Mouse (Mus musculus) left cerebral cortex, adult 9 months (tissue): ENCODE measurements around the gene Usp5.
A peak's percentile ranks its signal among the peaks of the same experiment; 100 is the strongest.
"Not testable (repeated sequence)": the region's sequence is repeated elsewhere in the genome, so short reads cannot be mapped to it uniquely, and the experiment has no call there.

ENCODE experiments used
- DNase-seq, 2 experiments: peaks; one replicate each; pipeline ENCODE4 v3.0.0; 2022; ENCODE audit warnings: low spot score in 2 of 2

The Usp5 gene

DNA sequence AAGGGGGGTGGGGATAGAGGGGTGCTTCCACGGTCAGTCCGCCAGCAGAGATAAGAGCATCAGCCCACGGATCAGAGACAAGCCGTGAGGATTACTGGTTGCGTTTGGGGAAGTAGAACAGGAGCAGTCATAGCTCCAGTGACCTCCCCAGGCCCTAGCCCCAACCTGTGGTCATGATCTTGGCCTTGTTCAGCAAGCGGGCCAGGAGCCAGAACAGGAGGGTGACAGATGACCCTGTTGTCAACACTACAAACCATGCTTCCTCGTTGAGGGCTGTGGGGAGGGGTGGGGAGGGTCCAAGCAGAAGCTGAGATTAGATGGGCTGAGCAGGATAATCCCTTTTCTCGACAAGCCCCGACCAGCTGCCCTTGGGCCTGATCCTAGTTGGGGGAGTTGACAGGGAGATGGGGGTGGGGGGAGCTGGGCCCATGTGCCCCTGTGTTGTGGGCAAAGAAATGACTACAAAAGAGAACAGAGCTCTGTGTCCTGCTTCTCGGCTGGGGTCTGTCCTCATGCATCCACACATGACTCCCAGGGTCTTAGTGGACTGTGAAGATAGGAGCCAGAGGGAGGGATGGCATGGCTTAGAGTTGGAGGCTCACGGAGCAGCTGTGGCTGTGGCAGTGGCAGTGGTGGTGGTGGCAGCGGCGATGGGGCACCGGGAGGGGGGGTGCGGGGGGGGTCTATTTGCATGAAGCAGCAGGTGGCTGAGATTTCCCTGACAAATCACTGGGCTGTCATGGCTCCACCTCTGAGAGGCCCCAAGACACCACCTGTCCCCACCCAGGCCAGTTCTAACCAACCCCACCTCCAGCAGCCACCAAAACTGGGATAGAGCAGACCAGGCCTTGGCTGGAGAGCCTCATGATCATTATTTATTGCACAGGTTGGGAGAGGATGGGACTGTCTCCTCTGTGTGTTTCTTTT is 11.2 kb upstream of the Usp5 start, which contains the start of gene Gnb3:
Gnb3 (minus strand) TSS at position 35 of the 927 bp plus-strand sequence.
- no peak for DNase-seq

DNA sequence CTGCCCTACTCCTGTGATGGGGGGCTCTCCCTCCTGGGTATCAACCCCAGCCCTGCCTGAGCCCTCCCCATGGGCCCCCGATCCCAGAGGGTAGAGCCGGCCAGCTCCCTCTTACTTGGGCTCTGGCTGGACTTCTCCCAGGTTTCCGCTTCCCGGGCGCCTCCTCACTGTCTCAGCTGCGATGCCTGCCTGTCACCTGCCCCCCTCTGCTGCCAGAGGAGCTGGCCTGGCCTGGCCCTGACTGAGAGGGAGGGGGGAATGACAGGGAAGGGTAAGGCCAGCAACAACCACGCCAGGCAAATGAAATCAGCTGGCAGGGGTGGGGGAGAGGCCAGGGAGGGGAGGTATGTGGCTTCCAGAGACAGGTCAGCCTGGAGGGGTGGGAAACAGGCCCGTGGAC is 10.5 kb upstream of the Usp5 start:
- no peak for DNase-seq

DNA sequence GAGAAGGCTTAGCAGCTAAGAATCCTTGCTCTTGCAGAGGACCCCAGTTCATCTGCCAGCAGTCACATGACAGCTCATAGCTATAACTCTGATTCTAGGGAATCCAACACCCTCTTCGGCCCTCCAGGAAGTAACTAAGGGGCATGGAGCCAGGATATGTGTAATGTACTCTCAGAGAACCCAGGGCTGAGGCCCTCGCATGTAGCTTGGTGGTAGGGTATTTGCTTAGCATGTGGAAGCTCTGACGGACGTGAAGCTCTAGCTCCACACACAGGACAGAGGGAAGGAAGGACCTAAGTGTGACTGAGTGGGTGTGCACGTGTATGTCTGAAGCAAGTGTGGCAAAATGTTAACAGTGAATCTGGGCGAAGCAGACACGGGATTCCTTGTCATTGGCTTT is 7.1 kb upstream of the Usp5 start:
- no peak for DNase-seq

GRCm38 (mm10) chr6:124835531-124835930 is 6.2 kb upstream of the Usp5 start:
- no peak for DNase-seq

DNA sequence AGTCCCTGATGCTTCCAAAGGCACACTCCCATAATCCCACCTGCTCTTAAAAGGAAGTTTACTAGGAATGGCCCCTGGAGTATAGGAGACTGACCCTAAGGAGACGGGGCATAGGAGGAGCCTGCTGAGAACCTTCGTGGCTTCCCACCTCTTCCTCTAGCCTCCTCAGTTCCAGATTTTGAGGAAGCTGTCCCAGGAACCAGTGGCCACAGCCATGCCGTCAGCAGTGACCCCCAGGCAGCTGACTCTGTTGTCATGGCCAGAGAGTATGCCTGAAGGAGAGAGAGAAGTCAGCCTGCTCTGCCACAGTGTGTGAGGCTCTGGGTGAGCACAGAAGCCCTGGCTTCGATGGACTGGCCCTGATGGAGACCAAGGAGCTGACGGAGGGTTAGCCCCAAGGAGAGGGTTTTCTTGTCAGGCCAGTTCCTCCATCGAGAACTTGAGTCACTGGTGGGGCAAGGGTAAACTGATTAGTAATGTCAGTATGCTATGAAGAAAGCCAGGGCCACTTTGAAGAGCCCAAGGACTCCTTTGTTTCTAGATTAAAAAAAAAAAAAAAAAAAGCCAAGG is 5.3 kb upstream of the Usp5 start:
- DNase-seq = no peak

DNA sequence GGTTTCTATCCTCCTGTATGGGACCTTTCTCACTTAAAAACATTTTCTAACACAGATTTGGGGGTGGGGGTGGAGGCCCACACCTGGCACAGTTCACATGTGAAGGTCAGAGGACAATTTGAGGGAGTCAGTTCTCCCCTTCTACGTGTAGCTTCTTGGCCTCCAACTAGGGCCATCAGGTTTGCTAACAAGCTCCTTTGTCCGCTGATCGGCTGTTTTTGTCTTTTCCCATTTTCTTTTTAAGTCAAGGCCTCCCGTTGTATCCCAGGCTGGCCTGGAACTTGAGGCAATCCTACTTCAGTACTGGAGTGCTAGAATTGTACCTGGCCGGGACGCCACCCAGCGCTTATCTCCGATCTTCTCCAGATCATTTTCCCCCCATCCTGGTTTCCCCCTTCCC is 2.4 kb upstream of the Usp5 start:
- no peak for DNase-seq

DNA sequence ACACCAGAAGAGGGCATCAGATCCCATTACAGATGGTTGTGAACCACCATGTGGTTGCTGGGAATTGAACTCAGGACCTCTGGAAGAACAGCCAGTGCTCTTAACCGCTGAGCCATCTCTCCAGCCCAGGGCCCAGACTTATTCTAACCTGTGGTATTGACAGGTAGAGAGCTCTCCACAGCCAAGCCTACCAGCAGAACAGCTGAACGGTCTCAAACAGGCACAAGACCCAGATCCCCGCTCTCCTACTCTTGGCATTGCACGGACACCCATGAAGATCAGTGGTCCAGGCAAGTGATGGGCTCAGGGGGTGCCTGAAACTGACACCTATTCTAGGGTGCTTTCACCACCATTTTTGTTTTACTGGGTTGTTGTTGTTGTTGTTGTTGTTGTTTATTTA is 1.9 kb upstream of the Usp5 start:
- not testable (repeated sequence) for DNase-seq

DNA sequence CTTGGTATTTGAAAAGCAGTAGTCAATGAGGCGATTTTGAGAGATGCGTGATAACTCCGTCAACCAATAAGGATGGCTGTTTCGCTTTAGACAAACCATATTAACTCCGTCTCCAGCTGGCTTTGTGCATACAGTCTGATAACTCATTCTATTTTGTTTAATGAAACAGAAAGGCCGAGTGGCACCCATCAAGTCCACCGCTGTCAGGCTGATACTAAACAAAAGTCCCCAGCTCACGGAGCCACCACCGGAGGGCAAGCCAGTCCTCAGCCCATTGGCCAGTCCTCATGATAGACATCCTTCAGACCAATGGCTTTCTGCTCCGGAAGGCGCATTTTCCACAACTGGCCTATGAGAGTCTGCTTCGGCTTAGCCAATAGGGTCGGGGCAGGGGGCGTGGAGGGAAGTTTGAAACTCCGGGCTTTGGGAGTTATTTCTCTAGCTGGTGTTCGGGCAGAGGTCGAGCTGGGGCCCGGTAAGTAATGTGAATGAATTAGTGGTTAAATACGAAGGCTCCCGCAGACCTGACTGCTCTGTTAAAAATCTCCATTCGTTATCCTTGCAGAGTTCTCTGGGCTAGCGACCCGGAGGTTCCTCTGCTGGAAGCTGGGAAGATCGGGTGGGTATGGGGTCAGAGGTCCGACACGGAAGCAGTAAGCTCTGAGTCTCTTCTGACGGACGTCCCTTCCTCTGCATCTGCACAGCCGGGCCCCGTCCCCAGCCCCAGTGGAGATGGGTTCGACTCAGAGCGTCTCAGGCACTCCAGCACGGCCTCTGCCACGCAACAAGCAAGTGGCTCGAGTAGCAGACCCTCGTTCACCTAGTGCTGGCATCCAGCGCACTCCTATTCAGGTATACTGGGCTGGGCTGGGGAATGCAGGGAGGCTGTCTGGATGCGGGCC is 766 bp upstream of the Usp5 start:
- peak; percentile 94 to 96 for DNase-seq

GRCm38 (mm10) chr6:124828101-124828592 is 1.1 kb downstream of the Usp5 start:
- no peak for DNase-seq

GRCm38 (mm10) chr6:124822049-124822448 is 7.2 kb downstream of the Usp5 start:
- DNase-seq = no peak

DNA sequence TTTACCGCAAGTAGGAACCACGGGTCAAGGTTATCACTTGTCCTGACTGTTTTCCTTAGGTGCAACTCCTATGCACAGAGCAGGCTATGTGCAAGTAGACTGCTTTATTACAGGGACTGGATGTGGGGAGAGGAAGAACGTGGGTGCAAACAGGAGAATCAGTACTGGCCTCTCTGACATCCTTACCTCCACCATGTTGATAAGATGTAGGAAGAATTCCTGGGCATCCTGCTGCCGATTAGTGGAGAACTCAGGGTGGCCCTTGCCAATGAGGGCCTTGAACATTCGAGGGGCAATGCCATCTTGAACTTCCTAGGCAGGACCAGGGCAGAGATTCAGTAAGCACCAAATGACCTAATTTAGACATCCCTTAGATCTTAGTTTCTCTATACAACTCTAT is 8.4 kb downstream of the Usp5 start:
- DNase-seq = no peak

DNA sequence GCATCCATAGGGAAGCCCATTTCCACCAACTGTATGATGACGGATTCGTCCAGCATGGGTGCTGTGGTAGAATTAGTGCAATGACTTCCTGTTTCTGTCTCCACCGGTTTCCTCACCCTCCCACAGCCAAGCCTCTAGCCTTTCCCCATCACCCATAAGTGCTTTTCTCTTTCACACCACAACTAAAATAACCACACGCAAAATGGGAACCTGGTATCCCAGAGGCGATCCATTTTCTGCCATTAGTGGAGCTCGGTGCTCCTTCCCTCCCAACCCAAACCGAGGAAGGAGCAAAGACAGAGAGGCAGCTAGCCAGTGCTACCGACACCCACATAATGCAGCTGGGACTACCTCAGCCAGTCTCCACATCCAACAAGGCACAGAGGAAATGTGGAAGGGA is 11.3 kb downstream of the Usp5 start:
- no peak for DNase-seq

- no peak for DNase-seq
Observed at GRCm38 (mm10) chr6:124817563-124817962, 11.7 kb downstream of the Usp5 start.

GRCm38 (mm10) chr6:124817125-124817524 is 12.2 kb downstream of the Usp5 start:
- DNase-seq = no peak

GRCm38 (mm10) chr6:124816611-124817010 is 12.7 kb downstream of the Usp5 start:
- no peak for DNase-seq

DNA sequence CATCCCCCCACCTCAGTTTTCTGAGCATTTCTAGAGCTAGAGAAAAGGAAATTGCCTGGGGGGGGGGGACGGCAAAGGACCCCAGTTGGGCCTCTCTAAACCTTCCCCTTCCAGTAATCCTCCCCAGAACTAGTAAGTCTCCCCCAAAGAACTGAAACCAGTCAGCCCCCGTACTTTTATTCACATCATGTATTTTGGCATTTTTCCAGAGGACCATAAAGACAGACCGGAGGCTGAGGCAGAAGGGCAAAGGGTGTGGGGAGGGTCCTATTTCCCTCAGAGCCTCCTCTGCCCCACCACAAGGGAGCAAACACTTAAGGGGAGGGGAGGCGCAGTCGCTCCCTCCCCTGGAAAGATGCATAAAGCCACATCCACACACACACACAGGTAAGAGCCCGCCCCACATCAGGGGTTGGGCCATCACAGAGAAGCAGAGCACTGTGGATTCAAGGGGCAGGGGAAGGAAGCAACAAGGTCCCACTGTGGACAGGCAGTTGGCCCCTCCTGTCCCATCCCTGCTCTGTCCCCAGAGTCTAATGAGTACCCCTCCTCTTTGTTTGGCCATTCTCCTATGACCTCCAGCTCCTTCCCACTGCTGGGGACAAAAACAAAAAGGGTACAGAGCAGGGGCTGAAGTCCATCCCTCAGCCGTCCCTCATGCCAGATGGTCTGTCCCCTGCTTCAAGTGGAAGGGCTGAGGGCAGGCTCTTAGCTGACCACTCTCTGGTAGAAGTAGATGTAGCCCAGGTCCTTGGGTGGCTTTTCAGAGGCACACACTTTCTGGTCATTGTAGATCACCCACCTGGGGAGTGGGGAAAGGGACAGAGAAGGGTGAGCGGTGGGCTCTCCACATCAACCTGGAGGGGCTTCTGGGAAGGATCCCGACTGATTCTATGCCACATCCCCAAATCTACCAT is 14.2 kb downstream of the Usp5 start:
- DNase-seq = no peak

DNA sequence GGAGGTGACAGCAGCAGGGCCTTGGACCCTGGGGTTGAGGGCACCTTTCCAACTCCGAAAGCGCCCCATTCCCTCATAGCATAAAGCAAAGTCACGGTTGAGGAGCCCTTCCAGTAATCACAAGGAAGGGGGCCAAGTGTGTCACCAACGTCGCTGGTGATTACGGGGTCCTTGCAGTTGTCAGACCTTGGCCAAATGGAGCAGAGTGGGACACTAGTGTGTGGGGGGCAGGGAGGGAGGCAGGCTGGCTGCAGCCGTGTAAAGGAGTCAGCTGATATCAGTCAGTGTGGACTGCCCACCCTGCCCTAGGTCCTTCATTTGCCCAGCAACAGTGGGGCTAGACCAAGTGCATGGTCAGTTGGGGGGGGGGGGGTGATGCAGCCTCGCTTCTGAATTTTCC is 14.8 kb downstream of the Usp5 start:
- DNase-seq = no peak

DNA sequence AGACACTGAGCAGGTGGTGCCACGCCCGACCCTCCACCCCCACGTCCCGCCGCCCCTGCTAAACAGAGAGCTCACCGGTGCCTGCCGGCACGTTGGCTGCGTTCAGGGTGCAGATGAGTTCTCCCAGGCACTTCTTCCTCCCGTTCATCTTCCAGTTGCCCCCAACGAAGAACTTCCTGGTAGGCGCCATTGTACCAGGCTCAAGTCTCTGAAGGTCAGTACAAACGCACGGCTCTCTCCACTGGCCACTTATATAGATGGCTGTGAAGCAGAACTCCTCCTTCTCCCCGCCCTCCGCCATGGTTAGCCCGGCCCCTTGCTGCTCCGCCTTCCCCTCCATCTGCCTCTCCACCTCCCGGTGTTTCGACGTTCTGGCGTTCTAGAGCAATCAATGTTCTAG is 15.4 kb downstream of the Usp5 start, which contains the start of gene Tpi1:
Tpi1 (minus strand) TSS at position 364 of the 400 bp plus-strand sequence.
- DNase-seq = peak; percentile 71 to 92

DNA sequence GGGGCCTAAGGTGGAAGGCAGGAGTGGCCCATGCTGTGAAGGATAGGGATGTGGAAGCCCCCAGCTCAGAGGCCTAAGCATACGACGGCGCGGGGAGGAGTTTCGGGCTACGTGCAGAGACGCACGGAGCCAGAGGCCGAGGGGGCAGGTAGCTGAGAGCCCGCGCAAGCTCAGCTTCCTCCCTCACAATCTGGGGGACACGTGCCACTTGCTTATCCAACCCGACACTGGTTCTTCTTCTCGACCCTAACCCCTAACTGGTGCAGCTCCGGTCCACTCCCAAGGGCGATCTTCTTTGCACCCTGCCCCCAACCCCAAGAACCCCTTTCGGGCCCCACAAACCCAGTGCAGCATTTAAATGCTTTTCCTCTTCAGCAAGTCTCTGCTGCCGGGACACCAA is 15.8 kb downstream of the Usp5 start:
- DNase-seq = peak; percentile 65 to 74

DNA sequence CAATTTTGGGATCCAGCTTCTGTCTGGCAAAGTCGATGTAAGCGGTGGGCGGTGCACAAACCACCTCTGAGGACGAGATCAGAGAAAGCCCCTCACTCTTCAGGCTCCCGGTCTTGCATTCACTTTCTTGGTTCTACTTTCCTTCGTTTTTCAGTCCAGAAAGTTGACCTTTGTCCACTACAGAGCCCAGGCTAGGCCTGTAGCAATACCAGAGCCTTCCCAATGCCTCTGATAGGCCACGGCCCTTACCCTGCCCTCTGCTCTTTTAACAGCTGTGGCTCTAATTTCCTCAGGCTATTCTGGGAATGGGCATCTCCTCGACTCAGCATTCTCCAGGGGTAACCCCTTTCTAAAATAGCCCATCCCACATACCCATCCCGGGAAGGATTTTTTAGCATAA is 16.4 kb downstream of the Usp5 start:
- DNase-seq = no peak
